Mouse (Mus musculus): ENCODE data around the gene Ppp4c. TPM values are rescaled to one million over a fixed set of nuclear protein-coding genes. Genes with fewer than 3 reads are reported as not detected.

Gene Ppp4c
- 10 to 100 TPM; 32.7 to 33.1 TPM for total RNA-seq (2021)

DNA sequence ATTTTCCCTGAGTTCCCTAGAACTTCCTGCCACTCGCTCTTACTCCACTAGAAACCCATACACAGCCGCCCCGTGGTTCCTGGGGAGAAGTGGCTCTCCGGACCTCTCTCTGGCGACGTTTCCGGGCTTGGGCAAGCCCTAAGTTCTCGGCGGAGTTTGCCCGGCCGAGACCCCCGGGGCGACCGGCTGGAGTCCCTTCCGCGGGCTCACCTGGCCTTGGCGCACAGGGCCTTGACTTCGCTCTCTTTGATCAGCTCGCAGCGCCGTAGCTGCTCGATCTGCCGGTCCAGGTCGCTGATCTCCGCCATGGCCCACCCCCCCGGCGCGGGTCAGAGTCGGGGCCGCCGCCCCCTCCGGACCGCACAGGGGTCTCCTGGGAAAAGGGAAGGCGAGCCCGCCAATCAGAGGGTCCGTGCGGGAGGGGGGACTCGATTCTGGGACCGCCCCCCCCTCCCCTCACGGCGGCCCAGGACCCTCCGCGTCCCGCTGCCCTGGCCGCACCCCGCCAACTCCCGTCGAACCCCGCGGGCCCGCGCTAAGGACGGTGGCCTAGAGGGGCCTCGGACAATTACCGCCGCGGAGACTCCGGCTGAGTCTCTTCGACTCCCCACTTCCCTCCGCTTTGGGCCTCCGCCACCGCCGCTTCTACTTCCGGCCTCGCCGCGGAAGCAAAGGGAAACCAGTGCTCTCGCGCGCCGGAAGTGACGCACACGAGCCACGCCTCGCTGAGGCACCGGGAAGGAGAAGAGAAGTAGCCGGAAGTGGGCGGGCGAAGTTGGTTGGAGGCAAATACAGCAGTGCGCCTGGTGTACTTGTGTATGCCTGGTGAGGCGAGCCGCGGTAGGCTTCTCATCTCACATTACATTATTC is at the start of gene Ppp4c:
Gene Ppp4c, minus strand, starts transcription at position 646 of the 870 bp plus-strand sequence.
- intact Hi-C loops (cut with DNase I): no loop called here
- peak; percentile 93 for DNase-seq (ENCODE audit: low spot score)

DNA sequence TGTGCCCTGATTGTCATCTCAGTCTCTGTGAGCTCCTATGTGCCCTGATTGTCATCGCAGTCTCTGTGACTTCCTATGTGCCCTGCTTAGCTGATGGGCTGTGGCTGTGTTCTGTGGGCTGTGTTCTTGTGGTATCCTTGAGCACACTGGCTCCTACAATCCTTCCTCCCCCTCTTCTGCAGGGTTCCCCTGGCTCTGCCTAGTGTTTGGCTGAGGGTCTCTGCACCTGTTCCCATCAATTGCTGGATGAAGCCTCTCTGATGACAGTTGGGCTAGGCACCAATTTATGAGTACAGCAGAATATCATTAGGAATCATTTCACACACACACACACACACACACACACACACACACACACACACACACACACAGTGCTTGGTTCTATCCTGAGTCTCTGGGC is 41.0 kb upstream of the Ppp4c start:
- DNase-seq (ENCODE audit: low spot score): no peak
- intact Hi-C loops (cut with DNase I): loop anchor here (5.0 kb wide), 2 partner anchors 54 to 129 kb away; no protein-coding TSS in a partner anchor

- intact Hi-C loops (cut with DNase I): loop anchor here (1.0 to 5.0 kb wide), 4 partner anchors 55 to 278 kb away; no protein-coding TSS in a partner anchor
- peak; percentile 33 for DNase-seq (ENCODE audit: low spot score)
Measured at GRCm38 (mm10) chr7:126832036-126832598, 39.8 kb upstream of the Ppp4c start.

DNA sequence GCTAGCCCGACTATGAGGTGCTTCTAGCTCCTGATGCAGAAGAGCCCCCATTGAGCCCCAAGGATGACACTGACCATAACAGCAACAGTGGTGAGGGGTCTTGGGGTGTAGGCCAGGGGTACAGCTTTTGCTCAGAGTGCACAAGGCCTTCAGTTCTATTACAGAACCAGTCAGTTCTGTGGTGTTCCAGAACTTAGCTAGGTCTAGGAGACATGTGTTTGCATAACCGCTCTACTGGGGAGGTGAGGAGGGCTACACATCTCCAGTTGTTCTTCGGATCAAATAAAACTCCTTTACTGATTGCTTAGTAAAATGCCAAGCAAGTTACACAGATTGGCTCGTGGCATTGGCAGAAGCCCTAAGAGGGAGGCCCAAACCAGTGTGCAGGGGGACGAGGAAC is 39.2 kb upstream of the Ppp4c start, which contains the start of gene 4930451I11Rik:
Gene 4930451I11Rik, minus strand, starts transcription at position 101 of the 400 bp plus-strand sequence.
- DNase-seq (ENCODE audit: low spot score): no peak
- intact Hi-C loops (cut with DNase I): loop anchor here (5.0 kb wide), 2 partner anchors 56 to 131 kb away; no protein-coding TSS in a partner anchor

DNA sequence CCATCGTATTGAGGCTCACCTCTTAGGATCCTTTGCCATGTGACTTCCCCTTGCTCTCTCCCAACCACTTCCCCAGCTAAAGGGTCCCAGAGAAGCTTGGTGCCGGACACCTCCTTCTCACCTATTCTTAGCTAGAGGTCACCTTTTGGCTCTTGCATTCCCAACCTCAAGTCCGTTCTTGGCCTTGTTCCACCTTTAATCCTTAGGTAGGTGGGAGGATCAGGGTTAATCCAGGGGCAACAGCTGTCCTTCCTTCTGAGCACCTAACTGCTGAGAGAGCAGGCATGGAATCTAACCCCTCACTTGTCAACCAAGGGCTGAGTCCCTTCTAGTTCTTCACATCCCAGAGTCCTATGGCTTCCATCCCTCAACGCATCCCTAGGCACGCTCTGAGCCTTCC is 33.7 kb upstream of the Ppp4c start:
- DNase-seq (ENCODE audit: low spot score): no peak
- intact Hi-C loops (cut with DNase I): loop anchor here (5.0 kb wide), 1 partner anchor 121 kb away; the partner anchor contains the start of gene Asphd1

DNA sequence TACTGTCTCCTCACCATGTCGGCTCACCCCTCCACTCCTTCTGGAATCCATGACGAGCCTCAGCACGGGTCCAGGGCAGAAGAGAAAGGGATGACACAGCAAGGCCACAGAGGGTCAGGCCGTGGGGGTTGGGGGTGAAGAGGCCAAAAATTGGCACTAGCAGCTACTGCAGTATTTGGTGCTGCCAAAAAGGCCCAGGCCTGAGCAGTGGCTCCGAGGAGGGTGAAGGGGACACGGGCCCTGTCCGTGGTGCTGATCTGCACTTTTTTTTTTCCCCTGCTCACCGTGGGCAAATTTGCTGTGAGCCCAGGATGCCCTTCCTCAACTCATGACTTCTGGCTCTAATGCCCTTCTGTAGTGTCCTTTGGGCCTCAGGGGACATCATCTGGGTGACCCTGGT is 33.1 kb upstream of the Ppp4c start:
- intact Hi-C loops (cut with DNase I): loop anchor here (5.0 kb wide), 1 partner anchor 122 kb away; the partner anchor contains the start of gene Asphd1
- DNase-seq (ENCODE audit: low spot score): no peak

GRCm38 (mm10) chr7:126823940-126824339 is 31.6 kb upstream of the Ppp4c start:
- no peak for DNase-seq (ENCODE audit: low spot score)
- intact Hi-C loops (cut with DNase I): loop anchor here (5.0 kb wide), 1 partner anchor 203 kb away; the partner anchor contains the start of gene Maz

DNA sequence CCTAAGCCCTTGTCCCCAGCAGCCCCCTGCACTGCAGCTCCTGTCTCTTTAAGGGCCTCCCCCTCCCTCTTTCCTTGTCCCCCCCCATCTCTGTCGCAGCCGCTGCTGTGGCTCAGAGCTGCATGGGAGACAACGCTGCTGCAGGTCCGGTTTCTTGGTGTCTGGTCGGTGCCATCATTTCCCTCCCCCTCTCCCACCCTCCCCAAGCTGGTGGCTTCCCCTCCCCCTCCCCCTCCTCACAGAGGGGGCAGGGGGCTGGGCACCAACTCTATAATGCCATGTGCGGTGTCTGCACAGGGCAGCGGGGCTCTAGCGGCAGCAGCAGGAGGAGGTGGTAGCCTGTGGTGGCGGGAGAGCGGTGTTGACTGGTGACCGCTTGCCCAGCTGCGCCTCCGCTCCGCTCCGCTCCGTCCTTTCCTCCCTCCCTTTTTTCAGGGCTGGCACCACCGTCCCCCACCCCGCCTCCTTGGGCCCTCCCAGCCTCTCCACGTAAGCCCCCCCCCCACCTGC is 31.0 kb upstream of the Ppp4c start:
- intact Hi-C loops (cut with DNase I): loop anchor here (5.0 kb wide), 1 partner anchor 204 kb away; the partner anchor contains the start of gene Maz
- DNase-seq (ENCODE audit: low spot score): no peak

GRCm38 (mm10) chr7:126822741-126823140 is 30.4 kb upstream of the Ppp4c start:
- intact Hi-C loops (cut with DNase I): loop anchor here (1.0 to 5.0 kb wide), 2 partner anchors 205 to 283 kb away; partner anchors contain the start of gene Maz

GRCm38 (mm10) chr7:126821835-126822511 is 29.7 kb upstream of the Ppp4c start:
- intact Hi-C loops (cut with DNase I): loop anchor here (1.0 to 5.0 kb wide), 2 partner anchors 205 to 283 kb away; partner anchors contain the start of gene Maz

More at GRCm38 (mm10) chr7:126822741-126823140, 30.4 kb upstream of the Ppp4c start:
- DNase-seq (ENCODE audit: low spot score): no peak

DNA sequence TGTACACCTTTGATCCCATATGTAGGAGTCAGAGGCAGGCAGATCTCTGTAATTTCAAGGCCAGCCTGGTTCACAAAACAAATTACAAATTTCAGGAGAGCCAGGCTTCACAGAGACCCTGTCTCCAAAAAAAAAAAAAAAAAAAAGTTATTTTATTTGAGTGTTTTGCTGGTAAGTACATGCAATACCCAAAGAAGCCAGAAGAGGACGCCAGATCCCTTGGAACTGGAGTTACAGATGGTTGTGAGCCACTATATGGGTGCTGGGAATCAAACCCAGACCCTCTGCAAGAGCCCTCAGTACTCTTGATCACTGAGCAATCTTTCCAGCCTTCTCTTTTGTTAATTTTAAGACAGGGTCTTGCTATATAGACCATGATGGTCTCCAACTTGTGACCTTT is 26.5 kb upstream of the Ppp4c start:
- intact Hi-C loops (cut with DNase I): no loop called here
- no peak for DNase-seq (ENCODE audit: low spot score)

More at GRCm38 (mm10) chr7:126821835-126822511, 29.7 kb upstream of the Ppp4c start:
- peak; percentile 57 for DNase-seq (ENCODE audit: low spot score)

GRCm38 (mm10) chr7:126817595-126817994 is 25.3 kb upstream of the Ppp4c start:
- intact Hi-C loops (cut with DNase I): no loop called here
- no peak for DNase-seq (ENCODE audit: low spot score)

GRCm38 (mm10) chr7:126816494-126816893 is 24.2 kb upstream of the Ppp4c start:
- intact Hi-C loops (cut with DNase I): no loop called here
- no peak for DNase-seq (ENCODE audit: low spot score)

DNA sequence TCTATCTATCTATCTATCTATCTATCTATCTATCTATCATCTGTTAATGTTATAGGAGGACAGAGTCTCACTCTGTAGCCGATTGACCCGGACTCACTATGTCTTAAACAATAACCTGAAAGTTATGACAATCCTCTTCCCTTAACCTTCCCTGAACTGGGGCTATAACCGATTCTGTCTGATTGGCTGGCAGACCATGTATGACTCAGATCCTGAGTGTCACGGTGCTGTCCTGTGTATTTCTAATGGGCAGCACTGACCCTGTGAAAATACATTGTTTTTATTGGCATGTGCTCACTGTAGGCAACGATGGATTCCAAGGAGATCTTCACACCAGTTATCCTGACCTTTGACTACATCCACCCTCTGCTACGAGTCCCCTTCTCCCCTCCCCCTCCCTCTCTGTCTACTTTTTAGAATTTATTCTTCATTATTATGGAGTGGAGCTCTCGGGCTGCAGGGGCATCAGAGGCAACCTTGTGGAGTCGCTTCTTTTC is 23.5 kb upstream of the Ppp4c start:
- no peak for DNase-seq (ENCODE audit: low spot score)
- intact Hi-C loops (cut with DNase I): no loop called here

- intact Hi-C loops (cut with DNase I): no loop called here
- no peak for DNase-seq (ENCODE audit: low spot score)
Measured at GRCm38 (mm10) chr7:126809723-126810369, 17.6 kb upstream of the Ppp4c start.

DNA sequence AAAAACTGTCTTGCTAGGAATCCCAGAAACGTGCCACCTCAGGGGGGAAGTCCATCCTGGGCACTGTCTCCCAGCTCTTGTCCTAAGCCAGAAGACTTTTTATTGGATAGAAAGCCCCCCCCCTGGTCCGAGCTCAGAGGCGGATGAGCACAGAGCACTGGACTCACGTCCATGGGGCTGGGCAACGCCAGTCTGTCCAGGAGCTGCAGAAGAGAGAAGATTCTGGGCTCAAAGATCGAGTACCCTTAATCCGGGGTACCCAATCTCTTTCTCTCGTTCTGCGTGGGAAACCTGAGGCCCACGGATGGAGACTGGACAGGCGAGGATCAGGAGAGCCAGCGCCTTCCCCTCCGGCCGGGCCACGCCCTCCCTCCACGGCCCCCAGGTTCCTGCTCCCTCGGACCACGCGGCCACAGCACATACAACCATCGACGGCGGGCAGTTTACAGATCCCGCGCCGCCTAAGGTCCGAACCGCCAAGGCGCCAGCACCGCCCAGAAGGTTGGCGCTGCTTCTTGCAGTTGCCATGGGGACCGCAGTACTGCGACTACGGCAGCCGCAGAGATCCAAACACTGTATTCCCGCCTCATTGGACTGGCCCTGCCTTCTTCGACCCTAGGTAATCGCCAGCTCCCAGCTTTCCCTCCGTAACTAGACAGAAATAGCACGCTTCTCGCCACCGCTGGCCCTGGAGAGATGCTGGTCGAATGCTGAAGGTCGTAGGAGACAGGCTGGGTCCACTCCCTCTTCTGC is 16.6 kb upstream of the Ppp4c start:
- intact Hi-C loops (cut with DNase I): no loop called here

DNA sequence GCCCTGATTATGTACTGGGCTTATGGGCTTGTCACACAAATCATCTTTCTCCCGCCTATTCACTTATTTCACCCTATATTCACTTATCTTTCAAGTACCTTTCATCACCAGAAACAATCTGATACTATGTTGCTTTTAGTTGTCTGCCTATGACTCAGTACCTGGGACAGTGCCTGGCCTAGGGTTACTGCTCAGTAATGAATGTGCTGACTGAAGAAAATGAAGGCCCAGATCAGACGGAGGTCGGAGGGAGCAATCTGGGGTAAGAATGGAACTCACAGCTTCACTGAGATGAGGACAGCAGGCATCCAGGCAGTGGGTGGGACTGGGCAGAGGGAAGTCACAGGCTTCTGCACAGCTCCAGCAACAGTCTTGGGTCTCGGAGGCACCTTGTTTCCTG is 15.1 kb upstream of the Ppp4c start:
- no peak for DNase-seq (ENCODE audit: low spot score)
- intact Hi-C loops (cut with DNase I): no loop called here

More for the DNA sequence above, 16.6 kb upstream of the Ppp4c start:
- peak; percentile 80 for DNase-seq (ENCODE audit: low spot score)

DNA sequence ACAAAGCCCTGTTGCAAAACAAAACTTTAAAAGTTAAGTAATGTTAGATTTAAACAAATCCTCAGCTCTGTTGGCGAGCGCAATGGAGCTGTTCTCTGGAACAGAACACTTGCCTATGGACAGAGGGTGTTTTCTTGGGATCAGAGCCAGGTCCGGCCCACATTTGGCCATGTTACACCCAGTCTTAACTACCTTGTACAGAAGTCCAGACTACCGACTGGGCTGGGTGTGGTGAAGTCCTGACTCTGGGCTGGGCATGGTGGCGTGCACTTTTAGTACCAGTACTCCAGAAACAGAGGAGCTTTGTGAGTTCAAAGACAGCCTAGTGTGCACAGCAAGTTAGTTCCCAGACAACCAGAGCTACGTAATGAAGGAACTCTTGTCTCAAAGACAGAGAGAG is 14.7 kb upstream of the Ppp4c start:
- DNase-seq (ENCODE audit: low spot score): no peak
- intact Hi-C loops (cut with DNase I): no loop called here

Data from heart, postnatal 25 days (tissue).